Comparison of ENCODE assay signal across 8 mouse cellular contexts in genomic region chr4:46600473-46601257, GRCm38 (mm10). TPM values are rescaled to one million over a fixed set of nuclear protein-coding genes. Genes with fewer than 3 reads are reported as not detected.
A peak's percentile ranks its signal among the peaks of the same experiment; 100 is the strongest.
DNase-seq lines count a peak whose midpoint lies in the region; ATAC-seq and TF ChIP-seq lines count a peak whose summit lies in the region.

No protein-coding gene starts in this region.

- 0 out of 2 replicates have a peak, but pooled peaks have one; percentile 5 for TF ChIP-seq CTCF in forebrain, postnatal 0 days (IDR thresholded peaks at IDR 0.05; ENCODE audit: low read depth)
- TF ChIP-seq CTCF in stomach, postnatal 0 days (IDR thresholded peaks at IDR 0.05; ENCODE audit: low read depth) = no peak

- intact Hi-C loops in left cerebral cortex, postnatal 36 days (cut with DNase I) = no loop called here

- H3K27me3 ChIP-seq in forebrain, postnatal 0 days (ENCODE audit: insufficient read depth, low read length) = no peaks in the 10 kb centered on the region
- H3K27me3 ChIP-seq in liver, embryonic 13.5 days = peaks cover 69% of the 10 kb centered on the region
- H3K27me3 ChIP-seq in stomach, postnatal 0 days (ENCODE audit: control insufficient read depth, insufficient read depth, low read length) = no peaks in the 10 kb centered on the region; the same call in 1 of the 2 replicates

- no peaks in the 10 kb centered on the region for H3K4me1 ChIP-seq in brown adipose tissue, adult 24 weeks (ENCODE audit: control insufficient read depth, insufficient read depth, insufficient read length, low read length)
- H3K4me1 ChIP-seq in forebrain, postnatal 0 days (ENCODE audit: insufficient read depth) = peaks cover 6% of the 10 kb centered on the region; the same call in 1 of the 2 replicates
- H3K4me1 ChIP-seq in liver, embryonic 13.5 days (replicated peaks) = peaks cover 46% of the 10 kb centered on the region
- H3K4me1 ChIP-seq in stomach, postnatal 0 days (replicated peaks; ENCODE audit: control insufficient read depth, insufficient read depth) = no peaks in the 10 kb centered on the region

- H3K4me2 ChIP-seq in forebrain, postnatal 0 days (ENCODE audit: low read depth) = peak overlapping the region; percentile 80
- H3K4me2 ChIP-seq in liver, embryonic 13.5 days = peak overlapping the region; percentile 84
- peak overlapping the region; percentile 88 for H3K4me2 ChIP-seq in stomach, postnatal 0 days (replicated peaks; ENCODE audit: low read depth)

- WGBS in forebrain, postnatal 0 days = 42% methylated on average over 20 of the region's 20 CpGs
- WGBS in liver, embryonic 13.5 days (ENCODE audit: insufficient replicate concordance) = 31% methylated on average over 20 of the region's 20 CpGs
- 34% methylated on average over 20 of the region's 20 CpGs for WGBS in stomach, postnatal 0 days

- peak overlapping the region; percentile 59 for H3K4me3 ChIP-seq in brown adipose tissue, adult 24 weeks (ENCODE audit: insufficient read depth, low read depth, low read length)
- peak overlapping the region; percentile 66 for H3K4me3 ChIP-seq in forebrain, postnatal 0 days (ENCODE audit: low read depth, low read length)
- peak overlapping the region; percentile 63 for H3K4me3 ChIP-seq in liver, embryonic 13.5 days (replicated peaks)
- peak overlapping the region; percentile 56 for H3K4me3 ChIP-seq in stomach, postnatal 0 days (ENCODE audit: low read depth, low read length)

- DNase-seq in left cerebral cortex, adult 18-20 months (ENCODE audit: low spot score in 2 of 2) = peak; percentile 35 to 45
- DNase-seq in left cerebral cortex, postnatal 36 days (ENCODE audit: low spot score in 2 of 2) = no peak
- peak; percentile 31 for DNase-seq in forebrain, postnatal 0 days
- DNase-seq in liver, embryonic 13.5 days = no peak
- DNase-seq in stomach, postnatal 0 days (ENCODE audit: low spot score) = no peak
- DNase-seq in adrenal gland, postnatal 4 days (ENCODE audit: low spot score in 2 of 2) = no peak

- no peak for ATAC-seq in forebrain, postnatal 0 days
- no peak for ATAC-seq in liver, embryonic 13.5 days (ENCODE audit: low read depth)
- no peak for ATAC-seq in stomach, postnatal 0 days (ENCODE audit: low FRiP score, low TSS enrichment)
- no peak for ATAC-seq in monocyte, adult 5-6 weeks (replicated peaks; ENCODE audit: insufficient number of reproducible peaks, low FRiP score, low TSS enrichment, poor library complexity, severe bottlenecking)

- H3K36me3 ChIP-seq in forebrain, postnatal 0 days (ENCODE audit: insufficient read depth) = no peaks in the 10 kb centered on the region
- no peaks in the 10 kb centered on the region for H3K36me3 ChIP-seq in liver, embryonic 13.5 days
- H3K36me3 ChIP-seq in stomach, postnatal 0 days (ENCODE audit: control insufficient read depth, insufficient read depth, low read length) = no peaks in the 10 kb centered on the region

- no peak overlapping the region for H3K27ac ChIP-seq in brown adipose tissue, adult 24 weeks (replicated peaks; ENCODE audit: low read depth, low read length)
- no peak overlapping the region for H3K27ac ChIP-seq in forebrain, postnatal 0 days (ENCODE audit: low read depth, low read length)
- H3K27ac ChIP-seq in liver, embryonic 13.5 days = no peak overlapping the region
- H3K27ac ChIP-seq in stomach, postnatal 0 days (replicated peaks) = peak overlapping the region; percentile 77

- H3K9ac ChIP-seq in forebrain, postnatal 0 days = peak overlapping the region; percentile 77
- H3K9ac ChIP-seq in liver, embryonic 13.5 days = peak overlapping the region; percentile 65
- H3K9ac ChIP-seq in stomach, postnatal 0 days (ENCODE audit: low read length) = peak overlapping the region; percentile 69

- H3K9me3 ChIP-seq in forebrain, postnatal 0 days (ENCODE audit: low read length) = no peaks in the 10 kb centered on the region
- no peaks in the 10 kb centered on the region for H3K9me3 ChIP-seq in liver, embryonic 13.5 days (replicated peaks)
- H3K9me3 ChIP-seq in stomach, postnatal 0 days (ENCODE audit: control insufficient read depth, low read length) = no peaks in the 10 kb centered on the region

- TF ChIP-seq EP300 in stomach, postnatal 0 days (optimal IDR thresholded peaks at IDR 0.05) = no peak

RNA-seq across cellular contexts. Expression of gene Coro2a, which starts 1.3 kb away (rescaled TPM):
- total RNA-seq in left cerebral cortex, adult 18-20 months (2021) = 10 to 100 TPM; 23.5 to 26.2 TPM
- total RNA-seq in left cerebral cortex, postnatal 36 days (2021) = 10 to 100 TPM; 27.2 to 29.4 TPM
- polyA plus RNA-seq in brown adipose tissue, adult 24 weeks (2012; ENCODE audit: insufficient read depth, insufficient read length, missing spikeins) = 0.59 and 0.92 TPM in 2 replicates
- total RNA-seq in forebrain, postnatal 0 days (2014; rRNA removed) = 17.8 and 20.6 TPM in 2 replicates
- polyA plus RNA-seq in forebrain, postnatal 0 days (2015; fragmentation: Nextera tagmentation; extraction: Ambion mirVana) = 4.1 and 7.5 TPM in 2 replicates
- 3.0 and 3.7 TPM in 2 replicates for polyA plus RNA-seq in liver, embryonic 13.5 days (2015; fragmentation: Nextera tagmentation; extraction: Ambion mirVana)
- 16.7 and 17.2 TPM in 2 replicates for polyA plus RNA-seq in stomach, postnatal 0 days (2015; fragmentation: Nextera tagmentation; extraction: Ambion mirVana)
- total RNA-seq in monocyte, adult 5-6 weeks (2017) = 25.5 to 68.9 TPM (median 29.6 TPM) in 3 replicates
- 1 to 10 TPM; 5.1 to 7.0 TPM for total RNA-seq in adrenal gland, postnatal 4 days (2021)

RNA-seq across cellular contexts. Expression of gene Tbc1d2, which starts 49.3 kb away (rescaled TPM):
- total RNA-seq in left cerebral cortex, adult 18-20 months (2021) = 1 to 10 TPM; 4.0 to 4.4 TPM
- total RNA-seq in left cerebral cortex, postnatal 36 days (2021) = 1 to 10 TPM; 2.7 to 3.8 TPM
- polyA plus RNA-seq in brown adipose tissue, adult 24 weeks (2012; ENCODE audit: insufficient read depth, insufficient read length, missing spikeins) = 2.4 and 2.5 TPM in 2 replicates
- 0.77 and 1.5 TPM in 2 replicates for total RNA-seq in forebrain, postnatal 0 days (2014; rRNA removed)
- 0.47 and 0.67 TPM in 2 replicates for polyA plus RNA-seq in forebrain, postnatal 0 days (2015; fragmentation: Nextera tagmentation; extraction: Ambion mirVana)
- polyA plus RNA-seq in liver, embryonic 13.5 days (2015; fragmentation: Nextera tagmentation; extraction: Ambion mirVana) = 0.46 and 0.56 TPM in 2 replicates
- polyA plus RNA-seq in stomach, postnatal 0 days (2015; fragmentation: Nextera tagmentation; extraction: Ambion mirVana) = 2.7 and 3.4 TPM in 2 replicates
- 0.75 to 1.4 TPM (median 0.87 TPM) in 3 replicates for total RNA-seq in monocyte, adult 5-6 weeks (2017)
- 1 to 10 TPM; 2.8 to 3.9 TPM for total RNA-seq in adrenal gland, postnatal 4 days (2021)

Comparison
In these comparisons a context has a peak if more than half of its experiments do, and no peak if none do; other contexts are left out.
1. DNase-seq: peak in left cerebral cortex, adult 18-20 months (2 of 2) and forebrain, postnatal 0 days (single experiment); none in left cerebral cortex, postnatal 36 days (0 of 2), liver, embryonic 13.5 days (single experiment), stomach, postnatal 0 days (single experiment) and adrenal gland, postnatal 4 days (0 of 2).
2. Peak in every context shown above with its lines, with median percentiles within 50 percentile points of each other: H3K4me3 ChIP-seq, H3K4me2 ChIP-seq and H3K9ac ChIP-seq.